Mouse (Mus musculus): ENCODE data around the gene Snx8. TPM values are rescaled to one million over a fixed set of nuclear protein-coding genes. Genes with fewer than 3 reads are reported as not detected.
A peak's percentile ranks its signal among the peaks of the same experiment; 100 is the strongest.

The Snx8 gene
- polyA plus RNA-seq, 1 experiment from 2014 or later, result 7.9 TPM

GRCm38 (mm10) chr5:140389647-140390046, 585 bp upstream of the Snx8 start:
- no peaks in the 10 kb centered on the region for H3K9me3 ChIP-seq (replicated peaks; ENCODE audit: control insufficient read depth, low read length)
- peak; percentile 11; the same call in 1 of the 2 replicates for ATAC-seq
- no peak overlapping the region for H3K27ac ChIP-seq (ENCODE audit: low read depth, low read length)

GRCm38 (mm10) chr5:140387816-140388510, 1.1 kb downstream of the Snx8 start:
- Histone ChIP-seq H3K4me3 (ENCODE audit: low read depth, low read length) (peak overlapping the region; percentile 62), H3K4me1 (ENCODE audit: control insufficient read depth, insufficient read depth, low read length) (peaks cover 10% of the 10 kb centered on the region), H3K36me3 (ENCODE audit: control insufficient read depth, insufficient read depth, low read length) (no peaks in the 10 kb centered on the region), H3K27ac (ENCODE audit: low read depth, low read length) (no peak overlapping the region), H3K27me3 (replicated peaks; ENCODE audit: control insufficient read depth, insufficient read depth, low read length) (no peaks in the 10 kb centered on the region), H3K9ac (ENCODE audit: low read length) (peak overlapping the region; percentile 72; the same call in 1 of the 2 replicates), H3K4me2 (ENCODE audit: low read length) (peak overlapping the region; percentile 96), H3K9me3 (replicated peaks; ENCODE audit: control insufficient read depth, low read length) (no peaks in the 10 kb centered on the region)
- DNase-seq (ENCODE audit: low spot score) (no peak), ATAC-seq (no peak)
- 72% methylated on average over 12 of the region's 12 CpGs for WGBS

More at GRCm38 (mm10) chr5:140389647-140390046, 585 bp upstream of the Snx8 start:
- Histone ChIP-seq H3K4me3 (ENCODE audit: low read depth, low read length) (peak overlapping the region; percentile 62), H3K4me1 (ENCODE audit: control insufficient read depth, insufficient read depth, low read length) (peaks cover 10% of the 10 kb centered on the region), H3K9ac (ENCODE audit: low read length) (peak overlapping the region; percentile 17; the same call in 1 of the 2 replicates), H3K27me3 (replicated peaks; ENCODE audit: control insufficient read depth, insufficient read depth, low read length) (no peaks in the 10 kb centered on the region), H3K4me2 (ENCODE audit: low read length) (peak overlapping the region; percentile 96), H3K36me3 (ENCODE audit: control insufficient read depth, insufficient read depth, low read length) (no peaks in the 10 kb centered on the region)
- no peak for DNase-seq (ENCODE audit: low spot score)
- 60% methylated on average over 3 of the region's 3 CpGs for WGBS

- Histone ChIP-seq H3K4me3 (ENCODE audit: low read depth, low read length) (no peak overlapping the region), H3K4me2 (ENCODE audit: low read length) (no peak overlapping the region), H3K9ac (ENCODE audit: low read length) (no peak overlapping the region), H3K27me3 (replicated peaks; ENCODE audit: control insufficient read depth, insufficient read depth, low read length) (no peaks in the 10 kb centered on the region), H3K36me3 (ENCODE audit: control insufficient read depth, insufficient read depth, low read length) (no peaks in the 10 kb centered on the region), H3K4me1 (ENCODE audit: control insufficient read depth, insufficient read depth, low read length) (peaks cover 10% of the 10 kb centered on the region), H3K9me3 (replicated peaks; ENCODE audit: control insufficient read depth, low read length) (no peaks in the 10 kb centered on the region), H3K27ac (ENCODE audit: low read depth, low read length) (no peak overlapping the region)
- 83% methylated on average over 7 of the region's 7 CpGs for WGBS
- no peak for ATAC-seq
- DNase-seq (ENCODE audit: low spot score), result no peak
Measured at GRCm38 (mm10) chr5:140387236-140387635, 1.8 kb downstream of the Snx8 start.

- no peak overlapping the region for H3K4me2 ChIP-seq (ENCODE audit: low read length)
- 95% methylated on average over 1 of the region's 1 CpGs for WGBS
- H3K27ac ChIP-seq (ENCODE audit: low read depth, low read length), result no peak overlapping the region
- H3K36me3 ChIP-seq (ENCODE audit: control insufficient read depth, insufficient read depth, low read length), result no peaks in the 10 kb centered on the region
- ATAC-seq (no peak), DNase-seq (ENCODE audit: low spot score) (no peak)
- no peaks in the 10 kb centered on the region for H3K27me3 ChIP-seq (replicated peaks; ENCODE audit: control insufficient read depth, insufficient read depth, low read length)
- H3K4me3 ChIP-seq (ENCODE audit: low read depth, low read length), result no peak overlapping the region
- H3K9me3 ChIP-seq (replicated peaks; ENCODE audit: control insufficient read depth, low read length), result no peaks in the 10 kb centered on the region
- peaks cover 10% of the 10 kb centered on the region for H3K4me1 ChIP-seq (ENCODE audit: control insufficient read depth, insufficient read depth, low read length)
- H3K9ac ChIP-seq (ENCODE audit: low read length), result no peak overlapping the region
Measured at GRCm38 (mm10) chr5:140384462-140384861, 4.6 kb downstream of the Snx8 start.

GRCm38 (mm10) chr5:140383559-140383958, 5.5 kb downstream of the Snx8 start:
- H3K4me1 ChIP-seq (ENCODE audit: control insufficient read depth, insufficient read depth, low read length), result peaks cover 8% of the 10 kb centered on the region
- ATAC-seq, result no peak
- no peaks in the 10 kb centered on the region for H3K27me3 ChIP-seq (replicated peaks; ENCODE audit: control insufficient read depth, insufficient read depth, low read length)
- no peaks in the 10 kb centered on the region for H3K9me3 ChIP-seq (replicated peaks; ENCODE audit: control insufficient read depth, low read length)
- no peak overlapping the region for H3K4me3 ChIP-seq (ENCODE audit: low read depth, low read length)
- no peak overlapping the region for H3K27ac ChIP-seq (ENCODE audit: low read depth, low read length)
- no peak overlapping the region for H3K9ac ChIP-seq (ENCODE audit: low read length)
- no peak for DNase-seq (ENCODE audit: low spot score)
- no peak overlapping the region for H3K4me2 ChIP-seq (ENCODE audit: low read length)
- 40% methylated on average over 7 of the region's 7 CpGs for WGBS
- no peaks in the 10 kb centered on the region for H3K36me3 ChIP-seq (ENCODE audit: control insufficient read depth, insufficient read depth, low read length)

- Histone ChIP-seq H3K36me3 (ENCODE audit: control insufficient read depth, insufficient read depth, low read length) (no peaks in the 10 kb centered on the region), H3K4me2 (ENCODE audit: low read length) (no peak overlapping the region), H3K9me3 (replicated peaks; ENCODE audit: control insufficient read depth, low read length) (no peaks in the 10 kb centered on the region), H3K4me1 (ENCODE audit: control insufficient read depth, insufficient read depth, low read length) (peaks cover under 1% of the 10 kb centered on the region), H3K27me3 (replicated peaks; ENCODE audit: control insufficient read depth, insufficient read depth, low read length) (no peaks in the 10 kb centered on the region), H3K9ac (ENCODE audit: low read length) (no peak overlapping the region), H3K4me3 (ENCODE audit: low read depth, low read length) (no peak overlapping the region), H3K27ac (ENCODE audit: low read depth, low read length) (no peak overlapping the region)
- 94% methylated on average over 6 of the region's 6 CpGs for WGBS
- no peak for DNase-seq (ENCODE audit: low spot score)
- no peak for ATAC-seq
Measured at GRCm38 (mm10) chr5:140382688-140383087, 6.4 kb downstream of the Snx8 start.

GRCm38 (mm10) chr5:140381156-140381555, 7.9 kb downstream of the Snx8 start:
- 95% methylated on average over 7 of the region's 7 CpGs for WGBS
- no peaks in the 10 kb centered on the region for H3K4me1 ChIP-seq (ENCODE audit: control insufficient read depth, insufficient read depth, low read length)
- DNase-seq (ENCODE audit: low spot score) (no peak), ATAC-seq (no peak)
- H3K27ac ChIP-seq (ENCODE audit: low read depth, low read length), result no peak overlapping the region
- H3K4me3 ChIP-seq (ENCODE audit: low read depth, low read length), result no peak overlapping the region
- no peaks in the 10 kb centered on the region for H3K27me3 ChIP-seq (replicated peaks; ENCODE audit: control insufficient read depth, insufficient read depth, low read length)
- H3K9ac ChIP-seq (ENCODE audit: low read length), result no peak overlapping the region
- H3K9me3 ChIP-seq (replicated peaks; ENCODE audit: control insufficient read depth, low read length), result no peaks in the 10 kb centered on the region
- no peaks in the 10 kb centered on the region for H3K36me3 ChIP-seq (ENCODE audit: control insufficient read depth, insufficient read depth, low read length)
- H3K4me2 ChIP-seq (ENCODE audit: low read length), result no peak overlapping the region

GRCm38 (mm10) chr5:140379299-140379698, 9.8 kb downstream of the Snx8 start:
- no peaks in the 10 kb centered on the region for H3K9me3 ChIP-seq (replicated peaks; ENCODE audit: control insufficient read depth, low read length)
- H3K9ac ChIP-seq (ENCODE audit: low read length), result no peak overlapping the region
- no peak overlapping the region for H3K4me2 ChIP-seq (ENCODE audit: low read length)
- H3K4me1 ChIP-seq (ENCODE audit: control insufficient read depth, insufficient read depth, low read length), result no peaks in the 10 kb centered on the region
- H3K36me3 ChIP-seq (ENCODE audit: control insufficient read depth, insufficient read depth, low read length), result no peaks in the 10 kb centered on the region
- DNase-seq (ENCODE audit: low spot score) (no peak), ATAC-seq (no peak)
- no peak overlapping the region for H3K27ac ChIP-seq (ENCODE audit: low read depth, low read length)
- 81% methylated on average over 6 of the region's 6 CpGs for WGBS
- no peak overlapping the region for H3K4me3 ChIP-seq (ENCODE audit: low read depth, low read length)
- H3K27me3 ChIP-seq (replicated peaks; ENCODE audit: control insufficient read depth, insufficient read depth, low read length), result no peaks in the 10 kb centered on the region

GRCm38 (mm10) chr5:140378121-140378853, 10.8 kb downstream of the Snx8 start:
- Histone ChIP-seq H3K27ac (ENCODE audit: low read depth, low read length) (no peak overlapping the region), H3K4me3 (ENCODE audit: low read depth, low read length) (no peak overlapping the region), H3K4me2 (ENCODE audit: low read length) (no peak overlapping the region), H3K9ac (ENCODE audit: low read length) (no peak overlapping the region), H3K9me3 (replicated peaks; ENCODE audit: control insufficient read depth, low read length) (no peaks in the 10 kb centered on the region), H3K27me3 (replicated peaks; ENCODE audit: control insufficient read depth, insufficient read depth, low read length) (no peaks in the 10 kb centered on the region), H3K4me1 (ENCODE audit: control insufficient read depth, insufficient read depth, low read length) (no peaks in the 10 kb centered on the region), H3K36me3 (ENCODE audit: control insufficient read depth, insufficient read depth, low read length) (no peaks in the 10 kb centered on the region)
- 94% methylated on average over 6 of the region's 6 CpGs for WGBS
- DNase-seq (ENCODE audit: low spot score) (no peak), ATAC-seq (no peak)

Data from forebrain, embryonic 14.5 days (tissue).